Mouse (Mus musculus) forebrain, embryonic 16.5 days (tissue): ENCODE measurements around the gene Cobl. TPM values are rescaled to one million over a fixed set of nuclear protein-coding genes. Genes with fewer than 3 reads are reported as not detected.

Experiments
- ATAC-seq: fragments of 200-750 bp; cut with Nextera tagmentation; 2 replicates; pipeline ENCODE4 v1.8.0; 2017; ENCODE audit warnings: mild to moderate bottlenecking, moderate library complexity
- H3K27ac ChIP-seq: fragments of 300-500 bp; sonication (generic); 2 replicates; pipeline ENCODE4 v1.5.1; 2014; ENCODE audit warnings: low read length, control low read depth
- H3K27me3 ChIP-seq: fragments of 300-500 bp; sonication (generic); replicated peaks from 2 replicates; pipeline ENCODE4 v1.6.1; 2014; ENCODE audit warnings: low read length; ENCODE audit not compliant: control insufficient read depth, insufficient read depth
- H3K36me3 ChIP-seq: fragments of 300-500 bp; sonication (generic); 2 replicates; pipeline ENCODE4 v1.6.1; 2014; ENCODE audit not compliant: control insufficient read depth, insufficient read depth
- H3K4me1 ChIP-seq: fragments of 300-500 bp; sonication (generic); replicated peaks from 2 replicates; pipeline ENCODE4 v1.6.1; 2014; ENCODE audit warnings: low read length; ENCODE audit not compliant: control insufficient read depth, insufficient read depth
- H3K4me2 ChIP-seq: fragments of 300-500 bp; sonication (generic); 2 replicates; pipeline ENCODE4 v1.6.1; 2014; ENCODE audit warnings: mild to moderate bottlenecking, low read length, control low read depth
- H3K4me3 ChIP-seq: fragments of 300-500 bp; sonication (generic); replicated peaks from 2 replicates; pipeline ENCODE4 v1.5.1; 2014; ENCODE audit warnings: mild to moderate bottlenecking, low read length, control low read depth
- H3K9ac ChIP-seq: fragments of 300-500 bp; sonication (generic); replicated peaks from 2 replicates; pipeline ENCODE4 v1.6.1; 2014; ENCODE audit warnings: low read depth, low read length, control low read depth
- H3K9me3 ChIP-seq: fragments of 300-500 bp; sonication (generic); 2 replicates; pipeline ENCODE4 v1.6.1; 2016; ENCODE audit warnings: low read length; ENCODE audit not compliant: control insufficient read depth
- WGBS: fragments of 180-500 bp; shearing (Covaris S2); extraction: QIAGEN DNeasy Blood & Tissue Kit; methylation state at CpG from one replicate; pipeline ENCODE4 v1.1.7; 2014; 5-methylcytosine and 5-hydroxymethylcytosine counted together
- polyA plus RNA-seq: library from polyadenylated mRNA; unstranded; fragments of >200 nt; fragmentation: Nextera tagmentation; extraction: Ambion mirVana; gene quantifications from 2 replicates; pipeline ENCODE4 v1.2.1, GENCODE M21; 2015

The Cobl gene
- polyA plus RNA-seq, 1 experiment from 2014 or later, result 8.4 TPM

DNA sequence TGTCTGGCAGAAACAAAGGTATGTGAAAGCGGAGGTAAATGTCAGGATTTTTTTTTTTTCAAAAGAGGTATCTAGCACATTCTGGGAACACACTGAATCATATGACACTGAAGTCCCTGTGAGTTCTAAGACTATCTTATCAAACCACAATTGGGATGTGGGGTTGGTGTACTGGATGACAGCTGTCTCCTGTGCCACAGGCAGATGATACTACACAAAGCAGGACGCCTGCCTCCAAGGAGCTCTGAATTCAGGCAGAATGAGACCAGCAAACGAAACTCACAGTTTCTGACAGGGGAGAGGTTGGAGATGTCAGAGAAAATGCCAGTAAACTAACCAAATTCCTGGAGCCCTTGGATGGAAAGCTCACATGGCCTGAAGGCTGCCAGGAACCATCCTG, 5.9 kb downstream of the Cobl start:
- H3K9ac ChIP-seq, result no peak overlapping the region
- H3K4me1 ChIP-seq, result no peaks in the 10 kb centered on the region; the same call in 1 of the 2 replicates
- ATAC-seq, result no peak
- H3K4me3 ChIP-seq, result no peak overlapping the region
- no peak overlapping the region for H3K4me2 ChIP-seq
- no peaks in the 10 kb centered on the region for H3K36me3 ChIP-seq
- peaks cover 8% of the 10 kb centered on the region for H3K27me3 ChIP-seq
- H3K27ac ChIP-seq, result no peak overlapping the region
- 74% methylated on average over 3 of the region's 3 CpGs for WGBS
- H3K9me3 ChIP-seq, result no peaks in the 10 kb centered on the region

DNA sequence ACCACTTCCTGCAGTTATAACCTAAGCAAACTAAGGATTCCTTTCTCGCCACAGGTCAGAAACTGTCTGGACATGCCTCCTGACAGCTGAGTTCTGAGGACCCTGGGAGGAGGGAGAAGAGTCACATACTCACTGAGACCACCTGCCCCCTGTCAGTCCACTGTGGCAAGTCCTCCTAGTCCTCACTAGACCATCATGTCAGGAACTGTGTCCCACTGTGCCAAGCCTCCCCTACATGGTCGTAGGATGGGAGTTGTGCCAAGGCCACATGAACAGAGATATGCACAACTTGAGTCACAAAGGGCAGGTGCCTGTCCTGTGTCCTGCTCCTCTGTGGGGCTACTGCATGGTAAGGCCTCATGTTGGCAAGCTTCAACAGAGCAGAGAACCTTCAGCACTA, 6.4 kb downstream of the Cobl start:
- Histone ChIP-seq H3K9ac (no peak overlapping the region), H3K4me1 (no peaks in the 10 kb centered on the region; the same call in 1 of the 2 replicates), H3K27me3 (peaks cover 4% of the 10 kb centered on the region; the same call in 1 of the 2 replicates), H3K4me3 (no peak overlapping the region), H3K36me3 (no peaks in the 10 kb centered on the region), H3K9me3 (no peaks in the 10 kb centered on the region), H3K27ac (no peak overlapping the region), H3K4me2 (no peak overlapping the region)
- 75% methylated on average over 2 of the region's 2 CpGs for WGBS
- ATAC-seq, result no peak

DNA sequence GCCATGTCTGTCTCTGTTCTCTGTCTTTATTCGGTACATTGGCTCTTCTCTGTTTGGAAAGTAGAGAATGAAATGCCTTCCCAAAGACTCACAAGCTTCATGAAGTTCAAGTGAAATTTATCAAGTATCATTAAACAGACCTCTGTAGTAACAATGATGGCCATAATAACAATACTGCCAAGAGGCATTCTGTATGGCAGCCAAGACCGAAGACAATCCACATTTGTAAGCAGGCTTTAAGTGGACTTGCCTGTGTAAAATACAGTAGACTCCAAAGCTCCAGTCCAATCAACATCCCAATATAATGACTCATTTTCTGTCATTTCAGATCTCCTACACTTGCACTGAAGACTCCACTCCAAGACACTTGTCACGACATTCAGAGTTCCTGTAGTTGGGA, 16.7 kb downstream of the Cobl start:
- Histone ChIP-seq H3K36me3 (no peaks in the 10 kb centered on the region), H3K4me2 (no peak overlapping the region), H3K9me3 (no peaks in the 10 kb centered on the region), H3K27ac (no peak overlapping the region), H3K9ac (no peak overlapping the region), H3K27me3 (no peaks in the 10 kb centered on the region; the same call in 1 of the 2 replicates), H3K4me3 (no peak overlapping the region), H3K4me1 (peaks cover 2% of the 10 kb centered on the region; the same call in 1 of the 2 replicates)
- no peak for ATAC-seq
- WGBS, result 90% methylated on average over 3 of the region's 3 CpGs

DNA sequence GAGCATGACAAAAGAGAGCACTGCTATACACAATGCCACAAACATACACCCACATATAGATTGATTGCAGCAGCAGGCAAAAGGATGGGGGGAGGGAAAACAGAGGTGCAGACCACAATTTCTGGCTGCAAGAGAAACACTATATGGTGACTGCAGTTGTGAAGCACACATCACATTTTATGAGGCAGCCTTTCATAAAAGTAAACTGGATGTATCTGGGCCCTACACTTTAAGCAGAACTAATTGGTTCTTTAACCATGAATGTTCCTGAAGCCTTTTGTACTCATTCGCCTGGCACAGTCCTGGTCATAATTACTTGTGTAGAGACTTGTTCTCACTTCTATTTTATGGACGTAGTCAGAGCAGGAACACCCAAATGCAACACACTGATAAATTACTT, 19.5 kb downstream of the Cobl start:
- Histone ChIP-seq H3K9ac (no peak overlapping the region), H3K4me1 (peaks cover 2% of the 10 kb centered on the region; the same call in 1 of the 2 replicates), H3K36me3 (no peaks in the 10 kb centered on the region), H3K27ac (no peak overlapping the region), H3K27me3 (no peaks in the 10 kb centered on the region; the same call in 1 of the 2 replicates), H3K9me3 (no peaks in the 10 kb centered on the region), H3K4me3 (no peak overlapping the region), H3K4me2 (no peak overlapping the region)
- 40% methylated on average over 2 of the region's 2 CpGs for WGBS
- no peak for ATAC-seq

DNA sequence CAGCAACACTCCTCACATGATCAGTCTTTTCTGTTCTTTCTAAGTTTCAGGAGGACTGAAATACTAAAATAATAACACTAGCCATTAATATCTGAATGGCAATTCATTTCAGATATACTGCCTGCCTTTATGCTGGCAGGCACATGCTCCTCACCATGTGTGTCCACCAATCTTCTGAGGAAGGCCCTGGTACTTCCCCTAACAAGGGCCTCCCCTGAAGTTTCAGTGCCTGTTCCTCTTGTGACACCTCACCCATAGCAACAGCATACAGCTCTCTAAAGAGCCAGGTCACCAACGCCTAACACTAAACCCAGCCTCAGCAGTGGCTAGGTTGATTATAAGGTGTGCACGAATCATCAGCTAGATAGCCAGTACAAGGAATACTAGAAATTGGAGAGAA, 20.5 kb downstream of the Cobl start:
- Histone ChIP-seq H3K36me3 (no peaks in the 10 kb centered on the region), H3K27ac (no peak overlapping the region), H3K27me3 (no peaks in the 10 kb centered on the region; the same call in 1 of the 2 replicates), H3K4me1 (peaks cover 2% of the 10 kb centered on the region; the same call in 1 of the 2 replicates), H3K4me3 (no peak overlapping the region), H3K9me3 (no peaks in the 10 kb centered on the region), H3K4me2 (no peak overlapping the region), H3K9ac (no peak overlapping the region)
- ATAC-seq, result no peak
- 84% methylated on average over 2 of the region's 2 CpGs for WGBS

DNA sequence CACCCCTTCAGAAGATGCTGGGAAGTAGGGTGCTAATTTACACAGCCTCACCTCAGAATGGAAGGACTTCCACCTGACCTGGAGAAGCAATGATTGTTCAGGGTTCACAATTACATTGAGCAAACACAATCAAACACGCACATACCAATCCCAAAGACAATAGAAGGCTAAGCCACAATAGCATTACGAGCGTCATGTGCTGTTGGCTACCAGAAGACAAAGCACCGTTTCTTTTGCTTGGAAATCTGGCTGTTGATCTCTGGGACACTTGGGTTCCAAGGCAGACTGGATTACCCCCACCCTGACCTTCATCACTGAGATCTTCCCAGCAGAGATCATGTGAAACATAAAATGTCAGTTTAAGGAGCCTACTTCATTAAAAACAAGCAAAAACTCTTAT, 21.1 kb downstream of the Cobl start:
- Histone ChIP-seq H3K27ac (no peak overlapping the region), H3K4me2 (no peak overlapping the region), H3K4me3 (no peak overlapping the region), H3K9ac (no peak overlapping the region), H3K9me3 (no peaks in the 10 kb centered on the region), H3K27me3 (no peaks in the 10 kb centered on the region; the same call in 1 of the 2 replicates), H3K36me3 (no peaks in the 10 kb centered on the region), H3K4me1 (peaks cover 2% of the 10 kb centered on the region; the same call in 1 of the 2 replicates)
- no peak for ATAC-seq
- WGBS, result 30% methylated on average over 4 of the region's 4 CpGs

DNA sequence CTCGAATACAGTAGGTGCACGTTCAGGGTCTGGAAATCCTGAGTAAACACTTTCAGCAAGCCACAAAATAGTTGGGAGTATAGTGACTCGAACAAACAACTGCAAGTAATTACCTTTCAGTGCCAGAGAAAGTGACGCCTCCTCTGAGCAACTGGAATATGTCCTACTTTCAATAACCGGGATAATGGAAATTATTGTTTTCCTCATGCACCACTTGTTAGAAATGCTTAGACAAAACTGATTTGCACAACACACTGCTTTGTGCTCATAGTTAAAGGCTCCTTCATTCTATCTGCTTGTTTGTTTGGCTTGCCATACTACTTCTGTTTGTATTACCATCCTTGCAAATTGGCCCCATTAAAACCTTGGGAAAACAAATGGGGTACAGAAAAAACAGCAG, 21.6 kb downstream of the Cobl start:
- no peaks in the 10 kb centered on the region; the same call in 1 of the 2 replicates for H3K27me3 ChIP-seq
- WGBS, result 31% methylated on average over 5 of the region's 5 CpGs
- H3K4me2 ChIP-seq, result no peak overlapping the region
- no peaks in the 10 kb centered on the region for H3K9me3 ChIP-seq
- H3K9ac ChIP-seq, result no peak overlapping the region
- ATAC-seq, result no peak
- H3K4me1 ChIP-seq, result peaks cover 2% of the 10 kb centered on the region; the same call in 1 of the 2 replicates
- no peak overlapping the region for H3K27ac ChIP-seq
- H3K36me3 ChIP-seq, result no peaks in the 10 kb centered on the region
- no peak overlapping the region for H3K4me3 ChIP-seq

DNA sequence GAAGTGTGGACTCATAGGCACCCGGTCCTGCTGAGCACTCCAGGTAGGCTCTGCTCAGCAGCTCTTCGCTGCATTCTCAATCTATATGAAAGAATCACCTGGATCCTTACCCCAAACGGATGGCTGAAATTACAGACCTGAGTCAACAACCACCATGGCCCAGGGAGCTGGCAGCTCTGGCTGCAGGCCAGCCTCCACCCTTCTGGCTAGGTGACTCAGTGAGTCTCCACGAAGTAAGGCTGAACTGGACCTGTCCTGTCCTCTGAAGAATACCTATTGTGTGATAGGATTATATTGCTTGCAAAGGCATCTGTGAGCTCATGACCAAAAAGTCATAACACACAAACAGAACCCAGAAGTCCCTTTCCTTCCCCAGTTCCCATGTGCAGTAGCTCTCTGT, 22.5 kb downstream of the Cobl start:
- 89% methylated on average over 4 of the region's 4 CpGs for WGBS
- Histone ChIP-seq H3K9ac (no peak overlapping the region), H3K9me3 (no peaks in the 10 kb centered on the region), H3K27ac (no peak overlapping the region), H3K4me2 (no peak overlapping the region), H3K36me3 (no peaks in the 10 kb centered on the region), H3K27me3 (no peaks in the 10 kb centered on the region; the same call in 1 of the 2 replicates), H3K4me1 (peaks cover 2% of the 10 kb centered on the region; the same call in 1 of the 2 replicates), H3K4me3 (no peak overlapping the region)
- ATAC-seq, result no peak

DNA sequence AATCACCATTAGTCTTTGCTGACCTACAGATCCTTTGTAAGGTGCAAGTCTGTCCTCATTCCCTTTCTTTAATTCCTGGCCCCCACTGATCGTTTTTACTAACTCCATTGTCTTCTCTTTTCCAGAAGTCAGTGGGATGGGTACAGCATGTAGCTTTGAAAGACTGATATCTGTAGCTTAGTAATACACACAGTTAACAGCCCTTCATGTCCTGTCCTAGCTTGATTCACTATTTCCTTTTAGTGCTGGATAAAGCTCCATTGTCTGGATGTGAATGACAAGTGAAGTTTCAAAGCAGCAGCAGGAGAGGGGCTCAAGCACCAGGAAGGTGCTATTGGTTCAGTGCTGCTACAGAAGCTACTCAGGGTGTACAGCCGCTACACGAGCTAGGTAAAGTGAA, 28.9 kb downstream of the Cobl start:
- H3K4me1 ChIP-seq, result no peaks in the 10 kb centered on the region
- no peak overlapping the region for H3K9ac ChIP-seq
- no peak overlapping the region for H3K4me2 ChIP-seq
- H3K36me3 ChIP-seq, result no peaks in the 10 kb centered on the region
- no peak overlapping the region for H3K27ac ChIP-seq
- no peaks in the 10 kb centered on the region for H3K27me3 ChIP-seq
- ATAC-seq, result no peak
- no peak overlapping the region for H3K4me3 ChIP-seq
- 34% methylated on average over 3 of the region's 3 CpGs for WGBS
- no peaks in the 10 kb centered on the region for H3K9me3 ChIP-seq

DNA sequence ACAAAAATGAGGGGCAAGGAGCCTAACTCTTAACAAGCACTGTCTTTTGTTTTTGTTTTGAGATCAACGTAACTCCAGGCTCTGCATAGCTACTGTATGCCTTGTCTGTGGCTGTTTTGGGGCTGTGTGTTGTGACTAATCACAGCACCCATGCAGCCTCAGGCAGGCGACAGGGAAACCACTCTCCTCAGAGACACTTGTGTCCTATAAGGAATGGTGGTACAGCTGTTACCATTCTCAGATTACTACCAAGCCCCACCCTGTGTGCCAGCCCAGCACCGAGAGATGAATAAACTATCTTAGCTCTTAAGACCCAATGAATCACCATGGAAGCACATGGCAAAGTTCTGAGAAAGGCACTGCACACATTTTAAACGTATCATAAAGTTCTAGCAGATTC, 29.7 kb downstream of the Cobl start:
- no peak overlapping the region for H3K4me2 ChIP-seq
- no peak overlapping the region for H3K9ac ChIP-seq
- WGBS, result 51% methylated on average over 4 of the region's 4 CpGs
- H3K36me3 ChIP-seq, result no peaks in the 10 kb centered on the region
- H3K4me1 ChIP-seq, result peaks cover 5% of the 10 kb centered on the region; the same call in 1 of the 2 replicates
- H3K27me3 ChIP-seq, result no peaks in the 10 kb centered on the region
- H3K27ac ChIP-seq, result no peak overlapping the region
- no peak for ATAC-seq
- H3K9me3 ChIP-seq, result no peaks in the 10 kb centered on the region
- H3K4me3 ChIP-seq, result no peak overlapping the region
